Mouse (Mus musculus): ENCODE data around the gene Uggt1.
A peak's percentile ranks its signal among the peaks of the same experiment; 100 is the strongest.

DNA sequence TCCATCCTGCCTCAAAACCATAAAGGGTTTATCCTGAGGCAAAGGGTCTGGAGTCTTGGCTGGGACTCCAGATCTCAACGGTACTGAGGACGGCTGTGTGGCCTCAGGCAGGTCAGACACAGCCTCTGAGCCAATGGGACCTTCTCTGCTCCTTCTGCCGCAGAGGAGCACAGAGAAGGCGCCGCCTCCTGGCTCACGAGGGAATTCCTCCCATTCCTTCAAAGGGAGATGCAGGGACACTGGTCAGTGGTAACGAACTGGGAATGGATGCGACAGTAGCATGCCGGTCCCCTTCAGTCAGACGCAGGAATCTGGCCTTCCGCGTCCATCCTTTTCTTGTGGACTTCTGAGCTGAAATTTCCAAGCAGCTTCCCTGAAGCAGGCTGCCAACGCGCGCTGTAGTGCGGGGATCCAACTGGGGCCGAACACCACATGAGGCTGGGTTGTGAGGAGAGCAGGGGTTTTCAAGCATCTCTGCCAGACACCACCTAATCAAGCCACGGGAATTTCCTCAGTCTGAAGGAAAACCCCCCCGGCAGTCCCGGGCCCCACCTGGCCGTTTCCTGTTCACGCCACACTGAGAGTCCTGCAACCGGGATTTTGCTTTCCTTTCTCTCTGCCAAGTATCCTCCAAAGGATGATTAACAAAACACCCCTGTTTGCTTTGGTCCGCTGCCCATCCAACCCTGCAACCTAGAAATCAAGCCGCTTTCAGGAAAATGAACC, 10.3 kb upstream of the Uggt1 start:
- TF ChIP-seq CTCF (IDR thresholded peaks at IDR 0.05; ENCODE audit: extremely low read depth, insufficient read length, insufficient replicate concordance, low read depth, low read length) (peak; percentile 74), POLR2A (IDR thresholded peaks at IDR 0.05; ENCODE audit: low read depth, low read length) (no peak)

All from small intestine, adult 2 months (tissue).